Mouse (Mus musculus) ZHBTc4 (cell line): ENCODE results near the gene Gm28035.

Experiments used
- DNase-seq: peaks from one replicate; pipeline ENCODE4 v3.0.0-alpha.2; 2011; ENCODE audit warnings: low read depth, low spot score

Gm28035 gene

DNA sequence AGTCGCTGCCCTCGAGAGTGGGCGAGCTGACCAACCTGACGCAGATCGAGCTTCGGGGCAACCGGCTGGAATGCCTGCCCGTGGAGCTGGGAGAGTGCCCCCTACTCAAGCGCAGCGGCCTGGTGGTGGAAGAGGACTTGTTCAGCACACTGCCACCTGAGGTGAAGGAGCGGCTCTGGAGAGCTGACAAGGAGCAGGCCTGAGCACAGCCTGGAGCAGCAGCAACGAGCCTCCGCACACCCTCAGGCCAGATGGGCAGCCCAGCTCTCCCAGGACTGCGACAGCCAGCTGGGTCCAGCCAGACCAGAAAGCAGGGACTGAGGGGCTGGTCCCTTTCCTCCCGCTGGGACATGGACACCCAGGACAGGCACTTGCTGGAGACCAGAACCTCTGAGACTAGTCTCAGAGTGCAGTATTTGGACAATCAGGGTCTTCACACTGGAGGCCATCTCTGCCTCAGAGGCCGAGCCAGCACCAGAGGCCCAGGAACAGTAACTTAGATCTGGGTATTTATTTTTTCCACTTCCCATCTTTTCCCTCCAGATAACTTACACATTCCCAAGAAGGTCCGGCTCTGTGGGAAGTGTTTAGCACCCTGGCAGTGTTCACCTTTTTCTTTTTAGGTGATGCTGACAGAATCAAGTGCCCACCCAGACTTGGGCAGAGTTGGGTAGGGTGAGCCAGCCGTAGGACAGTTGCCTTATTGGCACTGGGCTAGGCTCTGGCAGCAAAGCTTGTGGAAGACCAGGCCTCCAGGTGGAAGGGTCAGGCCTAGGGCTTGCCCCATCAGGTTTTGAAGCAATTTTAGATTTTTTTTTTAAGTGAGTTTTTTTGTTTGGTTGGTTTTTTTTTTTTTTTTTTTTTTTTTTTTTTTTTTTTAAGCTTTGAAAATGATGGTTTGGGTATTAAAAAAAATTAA is 21.8 kb downstream of the Gm28035 start:
- DNase-seq = no peak

DNA sequence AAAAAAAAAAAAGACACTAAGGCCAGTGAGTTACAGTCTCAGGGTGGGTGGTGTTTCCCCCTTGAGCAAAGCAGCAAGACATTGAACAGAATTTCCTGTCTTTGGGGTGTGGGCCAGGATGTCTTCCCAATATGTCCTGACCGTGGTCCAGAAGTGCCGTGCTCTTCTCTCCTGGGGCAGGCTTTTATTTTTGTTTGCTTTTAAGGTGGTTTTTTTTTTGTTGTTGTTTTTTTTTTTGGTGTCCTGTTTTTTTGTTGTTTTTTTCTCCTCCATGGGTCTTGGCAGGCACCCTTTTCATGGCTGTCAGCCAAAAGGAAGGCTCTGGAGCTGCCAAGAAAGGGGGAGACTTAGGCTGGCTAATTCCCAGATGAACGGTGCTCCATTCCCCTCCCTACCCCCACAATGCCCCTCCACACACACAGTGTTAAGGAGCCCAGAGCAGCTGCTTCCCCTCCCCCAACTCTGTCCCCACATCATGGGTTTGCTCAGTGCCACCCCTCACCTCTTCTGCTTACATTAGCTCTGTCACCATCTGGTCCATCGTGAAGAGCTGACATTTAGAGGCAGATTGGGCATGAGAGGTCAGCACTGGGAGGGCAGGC is 22.6 kb downstream of the Gm28035 start:
- DNase-seq = no peak

DNA sequence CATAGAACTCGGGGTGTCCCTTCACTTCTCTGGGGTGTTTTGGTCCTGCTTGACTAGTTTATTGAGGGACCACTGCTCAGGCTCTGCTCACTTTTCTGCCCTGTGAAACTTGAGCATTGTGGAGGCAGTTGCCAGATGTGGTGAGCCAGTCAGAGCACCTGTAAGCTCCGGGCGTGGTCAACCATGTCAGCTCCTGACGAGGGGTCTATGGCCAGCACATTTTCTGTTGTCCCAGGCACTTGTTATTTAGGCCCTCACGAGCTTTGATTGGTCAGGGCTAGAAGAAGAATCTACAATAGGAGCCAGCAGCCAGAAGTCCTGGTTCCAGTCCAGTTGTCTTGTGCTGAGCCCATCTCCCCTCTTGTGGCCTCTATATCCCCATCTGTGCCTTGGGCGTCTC is 23.4 kb downstream of the Gm28035 start:
- no peak for DNase-seq

DNA sequence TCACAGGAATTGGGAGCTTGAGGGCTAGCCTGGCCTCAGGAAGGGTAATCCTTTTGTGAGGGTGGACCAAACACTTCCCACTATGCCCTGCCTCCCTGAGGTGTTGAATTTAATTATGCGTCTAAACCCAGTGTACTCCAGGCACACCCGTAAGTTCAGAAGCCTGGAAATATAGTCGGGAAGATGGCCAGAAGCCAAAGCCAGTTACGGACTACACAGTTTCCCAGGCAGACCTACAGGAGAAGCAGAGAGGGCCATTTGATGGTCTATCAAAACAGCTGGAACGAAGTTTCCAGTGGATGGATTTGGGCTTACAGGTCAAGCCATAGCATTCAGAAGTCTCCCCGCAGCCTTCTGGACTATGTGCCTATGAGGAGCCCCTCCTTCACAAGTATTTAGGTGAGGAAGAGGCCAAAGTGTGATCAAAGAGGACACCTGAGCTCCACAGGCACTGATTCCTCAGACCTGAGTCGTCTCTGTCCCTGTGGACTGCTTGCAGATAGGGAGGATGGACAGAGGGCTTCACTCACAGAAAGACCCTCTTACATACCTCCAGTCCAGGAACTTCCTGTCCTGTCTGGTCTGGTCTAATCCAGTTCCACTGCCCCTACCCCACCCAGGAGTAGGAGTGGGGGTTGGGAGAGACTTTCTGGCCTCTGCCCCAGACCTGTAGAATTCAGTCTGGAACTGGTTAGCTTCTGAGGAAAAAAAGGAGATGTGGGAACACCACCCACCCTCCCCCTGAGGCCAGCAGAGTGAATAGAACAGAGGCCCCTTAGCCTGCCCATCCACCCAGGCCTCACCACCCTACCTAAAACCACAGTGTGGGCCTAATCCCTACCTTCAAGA is 24.5 kb downstream of the Gm28035 start:
- DNase-seq = peak; percentile 67

DNA sequence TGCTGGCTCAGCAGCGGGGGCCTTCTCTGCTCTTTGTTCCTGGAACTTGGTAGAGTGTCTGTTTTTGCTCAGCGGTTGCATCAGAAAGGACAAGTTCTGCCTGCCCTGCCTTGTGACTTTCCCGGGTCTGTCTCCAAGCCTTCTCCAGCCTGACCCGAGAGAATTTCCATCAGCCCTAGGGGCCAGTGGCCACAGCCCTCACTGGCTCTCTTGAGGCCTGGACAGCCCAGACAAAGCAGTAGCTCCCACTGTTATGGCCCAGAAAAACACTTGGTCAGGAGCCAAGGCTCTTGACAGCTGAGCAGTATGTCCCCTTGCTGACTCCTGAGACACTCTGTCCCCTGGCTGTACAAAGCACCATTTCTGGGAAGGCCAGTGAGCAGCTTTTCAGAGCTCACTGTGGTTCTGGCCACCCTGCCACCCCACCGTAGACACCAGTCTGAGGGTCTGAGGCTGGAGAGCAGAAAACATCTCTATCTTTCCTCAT is 25.4 kb downstream of the Gm28035 start, which contains the start of gene Phyhd1:
Gene Phyhd1, plus strand, starts transcription at position 437 of the 487 bp plus-strand sequence.
- DNase-seq = no peak

DNA sequence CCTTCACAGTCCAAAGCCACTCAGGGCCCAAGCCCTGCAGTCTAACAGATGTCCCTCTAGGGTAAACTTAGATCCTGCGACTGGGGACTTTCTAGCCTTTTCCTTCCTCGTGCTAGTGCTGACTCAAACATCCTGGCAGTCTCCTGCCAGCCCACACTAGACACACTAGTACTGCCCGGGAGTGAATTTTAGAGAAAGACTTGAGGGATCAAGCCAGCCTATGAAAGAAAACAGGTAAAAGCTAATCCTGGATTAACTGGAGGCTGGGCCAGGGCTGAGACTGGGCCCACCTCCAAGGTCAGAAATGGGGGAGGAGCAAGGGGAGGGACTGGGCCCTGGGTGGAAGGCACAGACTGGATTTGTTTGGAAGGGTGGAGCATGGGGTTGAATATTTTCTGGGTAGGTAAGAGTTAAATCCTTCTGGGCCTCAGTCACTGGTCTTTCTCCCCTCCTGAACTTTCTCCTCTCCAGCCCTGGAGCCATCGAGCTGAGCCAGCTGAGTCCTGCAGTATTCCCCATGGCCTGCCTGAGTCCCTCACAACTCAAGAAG is 26.1 kb downstream of the Gm28035 start:
- DNase-seq = peak; percentile 88

DNA sequence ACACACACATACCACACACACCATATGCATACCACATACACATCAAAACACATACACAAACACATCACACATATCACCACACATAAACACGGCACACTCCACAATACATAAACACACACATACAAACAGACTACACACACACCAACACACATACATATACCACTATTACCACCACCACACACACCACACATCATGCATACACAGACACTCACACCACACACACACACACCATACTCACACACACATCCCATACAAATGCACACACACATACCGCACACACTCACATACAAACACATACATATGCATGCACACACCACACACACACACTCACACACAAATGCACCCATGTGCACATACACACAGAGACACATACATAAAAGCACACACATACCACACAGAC is 27.1 kb downstream of the Gm28035 start:
- DNase-seq = no peak

DNA sequence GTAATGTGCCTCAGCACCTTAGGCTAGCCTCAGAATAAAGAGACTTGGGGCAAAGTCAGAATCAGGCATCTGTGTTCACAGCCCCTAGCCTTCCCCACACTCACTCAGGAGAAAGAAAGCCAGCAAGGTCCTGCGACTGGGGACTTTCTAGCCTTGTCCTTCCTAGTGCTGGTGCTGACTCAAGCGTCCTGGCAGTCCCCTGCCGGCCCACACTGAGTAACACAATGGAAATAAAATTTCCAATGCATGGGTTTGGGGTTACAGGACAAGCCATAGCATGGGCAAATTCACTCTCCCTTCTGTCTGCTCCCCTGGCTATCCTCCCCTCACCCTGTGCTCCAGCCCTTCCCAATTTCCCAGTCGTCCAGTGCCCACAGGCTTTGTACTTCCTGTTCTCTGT is 28.0 kb downstream of the Gm28035 start:
- DNase-seq = no peak

DNA sequence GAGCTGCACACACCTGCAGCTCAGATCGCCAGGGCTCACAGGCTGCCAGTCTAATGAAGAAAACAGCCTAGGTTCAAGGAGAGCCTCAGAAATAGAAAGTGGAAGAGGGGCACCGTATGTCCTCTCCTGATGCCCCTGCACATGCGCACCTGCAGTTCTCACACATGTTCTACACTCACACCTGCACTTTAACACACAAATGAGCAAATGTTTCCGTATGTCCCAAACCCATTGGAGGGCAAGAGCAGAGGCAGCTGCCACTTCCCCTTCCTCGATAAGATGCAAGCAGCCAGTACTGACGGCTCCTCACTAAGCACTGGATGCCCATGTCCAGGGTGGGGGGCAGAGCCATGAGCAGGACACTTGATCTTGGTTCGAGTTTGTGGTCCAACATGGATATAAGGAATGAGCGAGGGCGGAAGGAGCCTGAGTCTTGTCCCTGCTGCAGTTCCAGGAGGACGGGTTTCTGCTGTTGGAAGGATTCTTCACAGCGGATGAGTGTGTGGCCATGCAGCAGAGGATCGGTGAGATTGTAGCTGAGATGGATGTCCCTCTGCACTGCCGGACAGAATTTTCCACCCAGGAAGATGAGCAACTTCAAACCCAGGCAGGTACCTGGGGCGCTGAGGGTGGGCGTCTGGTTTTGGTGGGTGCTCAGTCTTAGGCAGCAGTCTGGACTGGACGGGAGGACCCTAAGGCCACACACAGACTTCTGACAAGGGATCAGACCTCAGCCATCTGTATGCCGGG is 29.0 kb downstream of the Gm28035 start:
- DNase-seq = no peak

DNA sequence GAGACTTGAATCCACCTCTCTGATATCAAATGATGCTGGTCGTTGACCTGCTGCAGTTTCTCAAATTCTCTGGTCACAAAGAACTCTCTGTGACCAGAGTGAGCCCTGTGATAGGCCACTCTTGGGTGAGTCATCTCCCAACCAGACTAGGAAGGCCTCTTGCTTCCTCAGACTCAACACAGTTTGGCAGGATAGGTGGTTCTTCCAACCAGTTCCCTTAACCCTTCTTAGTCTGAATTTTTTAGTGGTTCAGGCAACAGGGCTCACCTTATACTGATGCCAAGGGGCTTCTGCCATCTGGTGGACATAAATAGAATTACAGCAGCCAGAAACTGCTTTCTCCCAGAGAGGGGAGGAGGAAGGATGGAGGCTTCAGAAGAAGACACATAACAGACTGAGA is 29.8 kb downstream of the Gm28035 start:
- DNase-seq = peak; percentile 79

DNA sequence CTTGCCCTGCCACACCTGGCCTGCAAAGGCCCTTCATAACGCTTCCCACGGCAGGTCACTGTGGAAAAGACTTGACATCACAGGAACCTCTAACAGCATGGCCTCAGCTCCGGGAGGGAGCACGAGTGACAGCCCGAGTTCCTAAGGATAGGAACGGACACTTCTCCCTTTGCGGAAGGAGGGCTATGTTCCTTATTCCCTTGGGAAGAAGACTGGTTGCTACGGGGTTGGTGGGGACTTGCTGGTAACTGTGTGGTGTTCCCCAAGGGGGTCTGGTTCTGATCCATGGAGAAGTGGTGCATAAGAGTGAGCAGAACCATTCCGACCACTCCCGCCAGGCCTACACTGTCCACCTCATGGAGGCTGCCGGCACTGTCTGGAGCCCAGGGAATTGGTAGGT is 40.4 kb downstream of the Gm28035 start, which contains the start of gene Gm28038:
Gene Gm28038, plus strand, starts transcription at position 301 of the 400 bp plus-strand sequence.
- DNase-seq = no peak

DNA sequence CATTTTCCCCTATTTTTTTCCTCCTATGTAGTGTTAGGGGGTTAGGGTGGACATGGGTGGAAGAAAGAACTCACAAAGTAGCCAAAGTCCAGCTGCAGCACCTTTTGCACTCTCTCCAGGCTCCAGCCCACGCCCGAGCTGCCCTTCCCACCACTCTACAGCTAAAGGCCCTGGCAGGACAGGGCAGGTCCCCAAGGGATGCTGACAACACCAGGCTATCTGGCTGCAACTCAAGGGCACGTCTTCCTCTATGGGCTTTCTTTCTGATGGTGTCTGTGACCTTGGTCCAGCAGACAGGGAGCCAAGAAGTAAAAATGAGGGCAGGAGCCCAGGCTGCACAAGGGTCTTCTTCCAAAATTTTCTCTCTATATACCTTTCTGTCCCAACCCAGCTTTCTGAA is 41.3 kb downstream of the Gm28035 start:
- DNase-seq = no peak

DNA sequence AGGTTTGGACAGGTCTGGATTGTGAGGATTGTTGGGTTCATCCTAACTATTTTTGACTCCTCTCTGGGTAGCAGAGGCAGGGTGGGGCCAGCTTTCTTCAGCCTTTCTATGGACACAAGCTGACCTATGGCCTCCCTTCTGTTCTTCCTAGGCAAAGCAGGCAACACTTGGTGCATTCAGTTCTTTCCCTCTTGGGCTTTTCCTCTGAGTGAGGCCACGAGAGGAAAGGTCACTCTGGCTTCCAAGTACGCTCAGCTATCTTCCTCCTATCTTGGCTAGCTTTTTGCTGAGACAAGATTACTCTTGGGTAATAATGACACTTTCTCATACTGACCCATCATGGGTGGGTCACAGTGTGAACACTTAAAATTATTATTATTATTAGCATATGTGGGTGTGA is 42.8 kb downstream of the Gm28035 start:
- no peak for DNase-seq

DNA sequence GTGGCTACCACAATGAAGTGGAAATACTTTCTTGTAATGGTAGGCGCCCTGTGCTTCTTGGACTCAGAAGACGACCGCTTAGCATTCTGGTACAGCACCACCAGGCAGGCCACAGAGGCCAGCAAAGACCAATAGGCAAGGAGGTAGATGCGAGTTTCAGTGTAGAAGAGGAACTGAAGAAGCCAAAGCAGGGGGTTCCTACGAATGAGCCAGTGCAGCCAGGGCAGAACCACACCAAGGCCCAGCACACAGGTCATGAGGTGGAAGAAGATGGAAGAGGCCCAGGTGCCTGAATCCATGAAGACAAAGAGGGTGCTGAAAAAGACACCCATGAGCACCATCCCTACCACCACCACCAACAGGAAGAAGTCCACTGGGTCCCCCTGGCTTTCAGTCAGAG is 44.6 kb downstream of the Gm28035 start:
- DNase-seq = no peak

DNA sequence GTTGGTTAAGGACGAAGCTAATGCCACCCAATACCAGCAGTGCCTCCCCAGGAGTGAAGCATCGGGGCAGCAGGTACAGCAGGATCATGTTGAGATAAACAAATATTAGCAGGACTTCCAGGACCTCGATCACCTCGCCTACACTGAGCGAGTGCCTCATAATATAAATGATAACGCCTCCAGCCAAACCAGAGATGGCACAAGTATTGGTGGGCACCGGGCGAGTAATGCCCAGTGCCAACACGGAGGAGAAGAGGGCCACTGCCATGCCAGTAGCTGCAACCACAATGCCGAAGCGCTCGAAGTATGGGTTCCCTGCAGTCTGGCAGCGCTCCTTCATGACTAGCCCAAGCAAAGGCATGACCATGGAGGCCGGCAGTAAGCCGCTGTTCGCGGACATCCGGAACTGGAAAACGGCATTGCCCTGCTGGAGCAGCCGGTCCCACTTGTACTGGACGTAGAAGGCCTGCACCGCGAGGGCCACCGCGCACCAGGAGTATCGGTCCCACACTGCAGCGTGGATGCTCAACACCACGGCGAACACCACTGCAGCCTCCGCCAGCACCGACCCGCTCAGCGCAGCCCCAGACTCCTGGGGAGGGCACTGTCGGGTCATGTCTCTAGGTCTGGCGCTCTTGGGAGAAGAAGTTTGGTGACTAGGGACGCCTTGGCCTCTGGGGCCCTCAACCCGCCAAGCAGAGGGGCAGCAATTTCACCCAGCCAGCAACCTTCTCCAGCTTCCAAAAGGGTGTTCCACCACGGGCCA is 45.2 kb downstream of the Gm28035 start:
- no peak for DNase-seq

DNA sequence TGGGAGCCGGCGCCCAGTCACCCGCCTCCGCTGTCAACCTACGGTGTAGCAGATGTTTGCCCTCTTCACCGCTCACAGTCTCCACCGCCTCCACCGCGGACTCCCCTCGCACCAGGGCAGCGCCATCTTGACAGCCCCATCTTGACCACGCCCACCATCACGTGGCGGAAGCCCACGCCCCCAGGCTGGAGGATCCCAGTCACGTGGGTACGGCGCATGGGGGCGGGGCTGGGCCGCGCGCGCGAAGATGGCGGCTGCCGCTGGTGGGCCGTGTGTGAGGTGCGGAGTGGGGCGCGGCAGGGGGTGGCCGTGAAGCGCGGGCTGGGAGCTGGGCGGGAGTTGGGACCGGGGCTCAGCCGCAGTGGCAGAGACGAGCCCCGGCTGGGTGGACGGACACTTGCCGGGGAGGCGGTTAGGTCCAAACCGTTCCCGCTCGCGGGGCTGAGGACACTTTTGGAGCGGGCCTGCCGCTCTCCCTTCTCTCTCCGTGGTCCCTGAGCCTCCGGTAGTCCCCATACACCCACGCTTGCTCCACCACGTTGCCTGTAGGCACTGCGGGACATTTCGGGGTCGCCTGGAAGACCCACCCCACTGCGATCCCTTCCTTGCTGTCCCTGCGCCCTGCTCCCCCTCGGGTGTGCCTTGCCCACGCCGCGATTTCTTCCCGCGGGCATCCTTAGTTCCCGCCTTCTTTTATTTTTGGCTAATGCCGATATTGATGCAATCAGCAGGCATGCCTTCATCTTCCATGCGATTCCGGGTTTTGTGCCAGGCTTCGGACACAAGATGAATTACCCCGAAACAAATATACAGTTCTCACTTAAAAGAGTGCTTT is 46.0 kb downstream of the Gm28035 start, which contains the start of the genes Dolk and Nup188:
Gene Dolk, minus strand, starts transcription at position 143 of the 835 bp plus-strand sequence.
Gene Nup188, plus strand, starts transcription at position 206 of the 835 bp plus-strand sequence.
- peak; percentile 97 for DNase-seq

DNA sequence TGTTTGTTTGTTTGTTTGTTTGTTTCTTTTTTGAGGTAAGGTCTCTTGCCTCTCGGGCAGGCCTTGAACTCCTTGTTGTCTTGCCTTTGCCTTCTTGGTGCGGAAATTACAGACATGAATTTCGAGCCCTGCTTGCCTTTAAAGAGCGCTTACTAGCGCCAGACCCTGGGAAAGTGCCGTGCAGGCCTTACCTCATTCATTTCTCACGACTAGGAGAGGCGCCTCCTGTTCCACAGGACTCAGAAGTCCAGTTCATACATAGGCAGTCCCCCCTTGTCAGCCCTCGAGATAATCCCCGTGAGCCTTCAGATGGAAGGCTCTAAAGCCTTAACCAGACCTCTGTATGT is 46.6 kb downstream of the Gm28035 start:
- DNase-seq = peak; percentile 46

DNA sequence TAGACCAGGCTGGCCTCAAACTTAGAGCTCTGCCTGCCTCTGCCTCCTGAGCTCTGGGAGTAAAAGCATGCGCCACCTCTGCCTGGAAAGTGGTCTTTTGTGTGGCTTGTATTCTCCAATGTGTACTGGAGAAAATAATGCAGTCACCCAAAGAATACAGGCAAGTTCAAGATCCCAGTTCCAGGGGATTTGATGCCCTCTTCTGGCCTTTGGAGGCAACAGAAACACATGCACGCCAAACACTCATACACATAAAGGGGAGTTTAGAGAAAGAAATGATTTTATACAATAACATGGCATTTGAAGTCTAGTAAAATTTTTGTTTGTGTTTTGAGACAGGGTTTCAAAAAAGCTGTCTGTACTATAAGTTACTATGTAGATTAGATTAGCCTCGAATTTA is 59.2 kb downstream of the Gm28035 start:
- peak; percentile 34 for DNase-seq

DNA sequence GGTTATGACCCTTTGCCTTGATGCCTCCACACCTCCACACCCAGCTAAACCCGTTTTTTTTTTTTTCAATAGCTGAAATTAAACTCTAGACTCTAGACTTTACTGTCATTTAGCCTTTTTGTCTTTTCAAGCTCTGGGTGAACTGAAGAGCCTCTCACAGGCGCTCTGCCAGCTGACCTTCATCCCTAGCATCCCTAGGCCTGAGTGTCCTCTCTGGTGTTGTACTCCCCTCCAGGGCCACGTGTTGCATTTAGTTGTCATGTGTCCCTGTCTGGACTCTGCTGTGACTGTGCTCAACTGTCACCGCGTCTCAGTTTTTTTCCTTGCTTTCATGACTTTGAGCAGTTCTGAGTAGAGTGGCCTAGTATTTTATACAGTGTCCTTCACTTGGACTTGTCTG is 59.6 kb downstream of the Gm28035 start:
- DNase-seq = no peak
